Mouse (Mus musculus) limb, embryonic 14.5 days (tissue): ENCODE measurements around the gene Tspan32. TPM values are rescaled to one million over a fixed set of nuclear protein-coding genes. Genes with fewer than 3 reads are reported as not detected.
A peak's percentile ranks its signal among the peaks of the same experiment; 100 is the strongest.

ENCODE experiments used
- ATAC-seq: fragments of 200-750 bp; cut with Nextera tagmentation; 2 replicates; pipeline ENCODE4 v1.8.0; 2017; ENCODE audit warnings: low read depth, moderate number of reproducible peaks, moderate TSS enrichment; ENCODE audit not compliant: low FRiP score
- DNase-seq: peaks from one replicate; pipeline ENCODE4 v3.0.0-alpha.2; 2015; ENCODE audit warnings: low spot score
- H3K27ac ChIP-seq: fragments of 300-500 bp; sonication (generic); replicated peaks from 2 replicates; pipeline ENCODE4 v1.5.1; 2014; ENCODE audit warnings: low read depth, mild to moderate bottlenecking, low read length, moderate library complexity, mixed read lengths
- H3K27me3 ChIP-seq: fragments of 300-500 bp; sonication (generic); 2 replicates; pipeline ENCODE4 v1.6.1; 2014; ENCODE audit warnings: low read length, mixed read lengths; ENCODE audit not compliant: control insufficient read depth, insufficient read depth
- H3K36me3 ChIP-seq: fragments of 300-500 bp; sonication (generic); 2 replicates; pipeline ENCODE4 v1.6.1; 2014; ENCODE audit warnings: mild to moderate bottlenecking, low read length, moderate library complexity, mixed read lengths; ENCODE audit not compliant: control insufficient read depth, insufficient read depth
- H3K4me1 ChIP-seq: fragments of 300-500 bp; sonication (generic); 2 replicates; pipeline ENCODE4 v1.6.1; 2014; ENCODE audit warnings: antibody characterized with exemption, low read length, mixed read lengths; ENCODE audit not compliant: control insufficient read depth, insufficient read depth
- H3K4me2 ChIP-seq: fragments of 300-500 bp; sonication (generic); replicated peaks from 2 replicates; pipeline ENCODE4 v1.6.1; 2014; ENCODE audit warnings: low read depth, mild to moderate bottlenecking, low read length, moderate library complexity; ENCODE audit not compliant: severe bottlenecking
- H3K4me3 ChIP-seq: fragments of 300-500 bp; sonication (generic); replicated peaks from 2 replicates; pipeline ENCODE4 v1.5.1; 2014; ENCODE audit warnings: low read length
- H3K9ac ChIP-seq: fragments of 300-500 bp; sonication (generic); 2 replicates; pipeline ENCODE4 v1.6.1; 2014; ENCODE audit warnings: mild to moderate bottlenecking, low read depth, low read length, moderate library complexity; ENCODE audit not compliant: severe bottlenecking
- H3K9me3 ChIP-seq: fragments of 300-500 bp; sonication (generic); 2 replicates; pipeline ENCODE4 v1.6.1; 2016; ENCODE audit warnings: low read length; ENCODE audit not compliant: control insufficient read depth
- POLR2A ChIP-seq: fragments of 200-500 bp; IDR thresholded peaks from 2 replicates; pipeline ENCODE4 v1.8.0; 2012; ENCODE audit warnings: inconsistent platforms, mild to moderate bottlenecking, moderate library complexity, borderline replicate concordance; ENCODE audit not compliant: insufficient read depth, insufficient read length; ENCODE audit errors: extremely low read depth
- WGBS: fragments of 180-500 bp; shearing (Covaris S2); extraction: QIAGEN DNeasy Blood & Tissue Kit; methylation state at CpG from one replicate; pipeline ENCODE4 v1.1.7; 2014; 5-methylcytosine and 5-hydroxymethylcytosine counted together
- polyA plus RNA-seq, 2 experiments: library from polyadenylated mRNA; depleted of rRNA in 1 of 2; stranded (reverse) in 1 of 2; unstranded in 1 of 2; fragments of >200 nt; fragmentation: Nextera tagmentation in 1 of 2; extraction: Ambion mirVana in 1 of 2; gene quantifications; 2 replicates each; pipeline versions ENCODE4 v1.2.1 to v1.2.3; 2012 to 2014

The Tspan32 gene
- polyA plus RNA-seq, 2 experiments: 5.5 to 6.0 TPM

DNA sequence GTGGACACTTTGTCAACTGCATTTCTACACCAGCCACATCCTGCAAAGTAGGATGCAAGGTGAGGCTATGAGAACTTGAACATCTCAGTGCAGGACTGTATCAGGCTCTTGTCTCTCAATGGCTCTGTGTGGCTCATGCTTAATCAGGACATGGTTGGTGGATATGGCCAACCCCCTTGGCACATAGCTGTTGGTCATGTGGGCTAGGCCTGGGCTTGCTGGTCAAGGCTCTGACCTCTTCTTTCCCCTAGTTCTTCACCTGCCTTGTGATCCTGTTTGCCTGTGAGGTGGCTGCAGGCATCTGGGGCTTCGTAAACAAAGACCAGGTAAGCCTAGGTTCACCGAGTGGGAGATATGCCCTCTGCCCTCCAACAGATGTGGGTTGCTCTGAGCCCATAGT lies 60.8 kb downstream of the Tspan32 start:
- no peaks in the 10 kb centered on the region for H3K9me3 ChIP-seq
- no peak overlapping the region for H3K9ac ChIP-seq
- H3K4me3 ChIP-seq: no peak overlapping the region
- H3K4me2 ChIP-seq: no peak overlapping the region
- ATAC-seq: no peak
- H3K27me3 ChIP-seq: no peaks in the 10 kb centered on the region
- 87% methylated on average over 2 of the region's 2 CpGs for WGBS
- H3K4me1 ChIP-seq: peaks cover 11% of the 10 kb centered on the region
- peaks cover 77% of the 10 kb centered on the region for H3K36me3 ChIP-seq
- TF ChIP-seq POLR2A: no peak
- H3K27ac ChIP-seq: no peak overlapping the region
- no peak for DNase-seq

DNA sequence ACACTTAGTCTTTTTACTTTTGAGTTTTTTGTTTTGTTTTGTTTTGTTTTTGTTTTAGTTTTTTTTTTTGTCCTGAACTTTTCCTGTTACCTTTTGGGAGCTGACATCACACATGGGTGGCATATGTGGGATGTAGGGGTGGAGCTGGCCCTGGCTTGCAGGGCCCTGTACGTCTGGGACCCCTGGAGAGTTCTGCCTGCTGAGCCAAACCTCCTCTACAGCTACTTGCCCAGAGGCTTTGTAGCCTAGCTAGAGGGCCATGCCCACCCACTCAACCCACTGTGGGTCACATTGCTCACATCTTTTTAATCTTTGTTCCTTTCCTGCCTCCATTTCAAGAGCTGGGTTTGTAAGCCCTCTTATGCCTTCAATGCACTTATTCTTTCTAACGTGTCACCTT lies 62.6 kb downstream of the Tspan32 start:
- Histone ChIP-seq H3K4me3 (no peak overlapping the region), H3K9me3 (no peaks in the 10 kb centered on the region), H3K27me3 (no peaks in the 10 kb centered on the region), H3K4me2 (no peak overlapping the region), H3K36me3 (peaks cover 68% of the 10 kb centered on the region), H3K27ac (0 out of 2 replicates have a peak overlapping the region, but pooled peaks have one; percentile 95), H3K9ac (no peak overlapping the region), H3K4me1 (peaks cover 12% of the 10 kb centered on the region)
- TF ChIP-seq POLR2A: no peak
- WGBS: 66% methylated on average over 2 of the region's 2 CpGs
- ATAC-seq (no peak), DNase-seq (no peak)

DNA sequence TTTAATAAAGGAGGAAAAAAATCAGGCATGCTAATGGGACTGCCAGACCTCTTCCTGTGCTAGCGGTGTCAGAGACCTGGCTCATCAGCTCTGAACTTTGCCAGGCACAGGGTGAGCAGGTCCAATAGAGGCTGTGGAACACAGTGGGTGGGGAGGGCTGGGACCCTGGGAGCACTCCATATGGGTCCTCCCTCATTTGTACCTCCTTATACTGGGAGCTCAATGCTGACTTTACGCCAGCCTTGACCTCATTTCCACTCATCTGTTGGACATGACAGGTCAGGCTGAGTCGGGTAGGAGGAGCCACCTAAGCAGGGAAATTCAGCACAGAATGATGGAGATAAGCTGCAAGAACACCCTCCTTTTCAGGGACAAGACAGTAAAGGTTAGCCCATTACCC lies 63.1 kb downstream of the Tspan32 start:
- H3K4me1 ChIP-seq: peaks cover 12% of the 10 kb centered on the region
- ATAC-seq (no peak), DNase-seq (no peak)
- H3K9me3 ChIP-seq: no peaks in the 10 kb centered on the region
- H3K36me3 ChIP-seq: peaks cover 68% of the 10 kb centered on the region
- H3K27me3 ChIP-seq: no peaks in the 10 kb centered on the region
- H3K9ac ChIP-seq: no peak overlapping the region
- H3K4me3 ChIP-seq: no peak overlapping the region
- H3K4me2 ChIP-seq: peak overlapping the region; percentile 59
- no peak for TF ChIP-seq POLR2A
- peak overlapping the region; percentile 95 for H3K27ac ChIP-seq
- 77% methylated on average over 3 of the region's 3 CpGs for WGBS

DNA sequence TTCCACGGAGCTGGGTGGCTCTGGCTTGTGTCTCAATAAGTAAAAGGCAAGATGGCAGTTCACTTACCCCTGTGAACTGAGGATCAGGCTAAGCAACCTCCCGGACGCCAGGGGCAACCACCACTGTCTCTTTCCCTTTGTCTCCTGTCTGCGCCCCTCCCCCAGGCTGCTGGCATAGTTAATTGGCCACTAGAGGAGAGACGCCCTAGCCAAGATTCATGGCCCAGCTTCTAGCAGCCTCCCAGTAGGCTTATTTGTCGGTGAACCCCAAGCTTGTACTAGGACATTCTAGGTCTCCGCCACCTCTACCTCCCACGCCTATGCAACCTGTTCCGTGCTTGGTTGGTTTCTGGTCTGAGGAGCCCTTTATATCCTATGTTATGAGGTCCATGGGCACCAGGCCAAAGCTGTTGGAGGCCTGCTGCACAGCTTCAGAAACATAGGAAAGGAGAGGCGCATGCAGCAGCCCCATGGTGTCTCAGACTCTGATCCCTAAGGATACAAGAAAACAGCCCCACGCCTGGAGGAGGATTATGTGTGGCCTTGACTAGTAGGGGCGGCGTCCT lies 63.6 kb downstream of the Tspan32 start:
- H3K9ac ChIP-seq: peak overlapping the region; percentile 49
- H3K9me3 ChIP-seq: no peaks in the 10 kb centered on the region
- H3K4me1 ChIP-seq: peaks cover 12% of the 10 kb centered on the region
- peak overlapping the region; percentile 95 for H3K27ac ChIP-seq
- DNase-seq (no peak), ATAC-seq (no peak)
- peaks cover 65% of the 10 kb centered on the region for H3K36me3 ChIP-seq
- no peak for TF ChIP-seq POLR2A
- H3K4me2 ChIP-seq: peak overlapping the region; percentile 59
- WGBS: 43% methylated on average over 13 of the region's 13 CpGs
- peak overlapping the region; percentile 69 for H3K4me3 ChIP-seq
- H3K27me3 ChIP-seq: no peaks in the 10 kb centered on the region

DNA sequence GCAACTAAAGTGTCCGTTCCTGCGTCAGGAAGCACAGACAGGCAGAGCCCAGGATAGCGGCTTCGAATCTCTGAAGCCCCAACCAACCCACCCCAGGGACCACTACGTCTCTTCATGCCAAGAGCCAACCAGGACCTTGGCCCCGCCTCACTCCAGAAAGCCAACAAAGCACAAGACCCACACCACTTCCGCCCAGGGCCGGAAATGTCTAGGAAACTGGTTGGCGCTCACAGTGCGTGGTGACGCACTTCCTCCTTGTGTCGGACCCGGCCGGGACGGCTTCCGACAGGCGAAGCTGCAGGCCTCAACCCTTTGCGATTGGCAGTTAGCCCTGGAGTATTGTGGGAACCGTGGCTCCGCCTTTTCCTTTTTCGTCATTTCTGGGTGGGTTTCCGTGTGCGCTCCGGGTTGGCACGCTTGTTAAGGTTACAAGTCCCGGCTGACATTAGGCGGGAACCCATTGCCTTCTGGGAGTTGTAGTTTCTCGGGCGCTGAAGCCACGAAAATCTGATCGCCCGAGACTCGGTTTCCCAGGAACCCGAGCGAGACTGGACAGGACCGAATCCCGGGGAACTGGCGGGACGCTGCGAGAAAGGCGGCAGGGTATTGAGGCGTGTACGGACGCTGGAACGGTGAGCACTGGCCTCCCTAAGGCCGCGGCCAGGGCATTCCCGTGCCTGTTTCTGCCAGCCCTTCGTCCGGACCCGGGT lies 64.2 kb downstream of the Tspan32 start, which contains the start of gene Tssc4:
Tssc4 (plus strand) TSS at position 368 of the 710 bp plus-strand sequence.
- ATAC-seq (peak; percentile 93), DNase-seq (peak; percentile 99)
- H3K9me3 ChIP-seq: no peaks in the 10 kb centered on the region
- peaks cover 12% of the 10 kb centered on the region for H3K4me1 ChIP-seq
- no peaks in the 10 kb centered on the region for H3K27me3 ChIP-seq
- 0 out of 2 replicates have a peak, but pooled peaks have one; percentile 20 for TF ChIP-seq POLR2A
- peaks cover 65% of the 10 kb centered on the region for H3K36me3 ChIP-seq
- H3K4me2 ChIP-seq: peak within 1 kb of the TSS; percentile 89
- WGBS: under 1% methylated on average over 51 of the region's 51 CpGs
- peak within 1 kb of the TSS; percentile 89 for H3K9ac ChIP-seq
- H3K27ac ChIP-seq: peak within 1 kb of the TSS; percentile 95
- peak within 1 kb of the TSS; percentile 69 for H3K4me3 ChIP-seq

Other genes with a start within 250 kb of the Tspan32 start
- gene Th, start 73.9 kb upstream of the Tspan32 start, polyA plus RNA-seq (2012; rRNA removed): 0.18 and 0.26 TPM in 2 replicates
- 0.14 and 0.40 TPM in 2 replicates for gene Th, start 73.9 kb upstream of the Tspan32 start, polyA plus RNA-seq (2014; fragmentation: Nextera tagmentation; extraction: Ambion mirVana)
- gene Ascl2, start 35.8 kb upstream of the Tspan32 start, polyA plus RNA-seq (2012; rRNA removed): 1.9 and 3.5 TPM in 2 replicates
- gene Ascl2, start 35.8 kb upstream of the Tspan32 start, polyA plus RNA-seq (2014; fragmentation: Nextera tagmentation; extraction: Ambion mirVana): 1.1 and 1.5 TPM in 2 replicates
- 456 and 528 TPM in 2 replicates for gene Cd81, start 47.7 kb downstream of the Tspan32 start, polyA plus RNA-seq (2012; rRNA removed)
- 658 and 696 TPM in 2 replicates for gene Cd81, start 47.7 kb downstream of the Tspan32 start, polyA plus RNA-seq (2014; fragmentation: Nextera tagmentation; extraction: Ambion mirVana)
- gene Tssc4, start 64.2 kb downstream of the Tspan32 start, polyA plus RNA-seq (2012; rRNA removed): 130 and 174 TPM in 2 replicates
- 65.0 and 67.0 TPM in 2 replicates for gene Tssc4, start 64.2 kb downstream of the Tspan32 start, polyA plus RNA-seq (2014; fragmentation: Nextera tagmentation; extraction: Ambion mirVana)
- 63.4 and 71.2 TPM in 2 replicates for gene Trpm5, start 89.6 kb downstream of the Tspan32 start, polyA plus RNA-seq (2012; rRNA removed)
- gene Trpm5, start 89.6 kb downstream of the Tspan32 start, polyA plus RNA-seq (2014; fragmentation: Nextera tagmentation; extraction: Ambion mirVana): 24.1 and 24.2 TPM in 2 replicates
- 1.7 and 2.7 TPM in 2 replicates for gene Kcnq1, start 101.3 kb downstream of the Tspan32 start, polyA plus RNA-seq (2012; rRNA removed)
- gene Kcnq1, start 101.3 kb downstream of the Tspan32 start, polyA plus RNA-seq (2014; fragmentation: Nextera tagmentation; extraction: Ambion mirVana): 1.3 and 1.5 TPM in 2 replicates